Mouse (Mus musculus): Measurements from ENCODE around the gene Dhrs1. TPM values are rescaled to one million over a fixed set of nuclear protein-coding genes. Genes with fewer than 3 reads are reported as not detected.

The Dhrs1 gene
- polyA plus RNA-seq, 1 experiment, result 55.1 TPM

DNA sequence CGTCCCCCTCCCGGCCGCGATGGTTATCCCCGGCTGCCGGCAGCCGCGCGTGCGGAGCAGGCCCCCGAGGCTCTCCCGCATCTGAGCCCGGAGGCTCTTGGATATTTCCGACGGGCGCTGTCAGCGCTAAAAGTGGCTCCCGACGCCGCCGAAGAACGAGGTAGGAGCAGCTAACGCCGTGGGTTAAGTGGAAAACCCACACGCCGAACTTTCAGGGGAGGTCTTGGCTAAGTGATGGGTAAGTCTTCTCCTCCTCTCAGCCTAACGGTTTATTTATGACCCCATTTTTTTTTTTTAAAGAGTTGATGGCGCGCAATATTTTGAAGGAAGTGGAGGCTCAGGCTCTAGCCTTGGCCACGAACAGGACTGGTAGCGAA is 359 bp upstream of the Dhrs1 start:
- peak overlapping the region; percentile 76 for H3K4me3 ChIP-seq (ENCODE audit: insufficient read depth, low read length)
- no peak overlapping the region for H3K27ac ChIP-seq (ENCODE audit: insufficient read depth, low read length)
- no peak for TF ChIP-seq CTCF (IDR thresholded peaks at IDR 0.05; ENCODE audit: borderline replicate concordance, insufficient read depth, low read length)
- TF ChIP-seq POLR2A (IDR thresholded peaks at IDR 0.05; ENCODE audit: low read depth, low read length), result no peak
- no peaks in the 10 kb centered on the region; the same call in 1 of the 2 replicates for H3K4me1 ChIP-seq (ENCODE audit: control insufficient read depth, insufficient read depth, low read length)

DNA sequence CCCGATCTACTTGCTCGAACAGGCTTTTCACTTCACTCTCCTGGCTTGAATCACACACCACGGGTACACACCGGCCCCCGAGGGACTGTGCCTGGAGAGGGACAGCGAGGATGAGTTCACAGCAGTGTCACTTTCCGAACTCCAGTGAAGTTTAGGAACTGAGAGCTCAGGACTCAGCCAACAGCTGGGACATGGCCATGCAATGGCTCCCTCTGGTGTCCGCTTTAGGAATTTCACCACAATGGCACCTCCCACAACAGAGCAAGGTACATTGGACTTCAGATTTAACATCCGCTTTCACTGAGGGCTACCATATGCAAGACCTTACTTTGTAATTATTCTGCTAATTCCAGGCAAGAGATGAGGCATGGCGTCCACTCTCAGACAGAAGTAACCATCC is 1.8 kb downstream of the Dhrs1 start:
- H3K4me1 ChIP-seq (ENCODE audit: control insufficient read depth, insufficient read depth, low read length), result no peaks in the 10 kb centered on the region; the same call in 1 of the 2 replicates
- no peak overlapping the region for H3K4me3 ChIP-seq (ENCODE audit: insufficient read depth, low read length)
- H3K27ac ChIP-seq (ENCODE audit: insufficient read depth, low read length), result no peak overlapping the region
- peak; percentile 83; the same call in 1 of the 2 replicates for TF ChIP-seq CTCF (IDR thresholded peaks at IDR 0.05; ENCODE audit: borderline replicate concordance, insufficient read depth, low read length)
- no peak for TF ChIP-seq POLR2A (IDR thresholded peaks at IDR 0.05; ENCODE audit: low read depth, low read length)

DNA sequence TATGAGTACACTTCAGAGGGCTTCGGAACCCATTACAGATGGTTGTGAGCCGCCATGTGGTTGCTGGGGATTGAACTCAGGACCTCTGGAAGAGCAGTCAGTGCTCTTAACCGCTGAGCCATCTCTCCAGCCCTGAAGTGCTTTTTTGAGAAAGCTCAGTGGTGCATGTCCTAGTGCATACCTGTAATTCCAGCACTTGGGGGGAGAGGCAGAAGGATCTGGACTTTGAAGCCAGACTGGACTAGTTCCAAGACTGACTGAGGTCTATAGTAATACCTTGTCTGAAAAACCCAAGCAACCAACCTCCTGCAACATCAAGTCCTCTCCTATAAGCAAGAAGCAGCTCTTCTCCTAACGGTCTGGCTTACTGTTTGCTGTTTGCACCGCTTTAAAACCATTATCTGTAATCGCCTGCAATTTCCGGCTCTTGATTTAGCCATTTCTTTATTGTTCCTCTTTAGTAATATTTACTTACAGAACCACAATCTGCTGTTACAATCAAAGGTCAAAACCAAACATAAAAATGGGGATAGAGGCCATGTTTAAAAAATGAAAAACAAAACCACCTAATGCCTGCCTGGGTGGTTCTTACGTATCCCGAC is 8.3 kb downstream of the Dhrs1 start:
- Histone ChIP-seq H3K4me1 (ENCODE audit: control insufficient read depth, insufficient read depth, low read length) (no peaks in the 10 kb centered on the region), H3K27ac (ENCODE audit: insufficient read depth, low read length) (no peak overlapping the region), H3K4me3 (ENCODE audit: insufficient read depth, low read length) (no peak overlapping the region)
- no peak for TF ChIP-seq CTCF (IDR thresholded peaks at IDR 0.05; ENCODE audit: borderline replicate concordance, insufficient read depth, low read length)
- TF ChIP-seq POLR2A (IDR thresholded peaks at IDR 0.05; ENCODE audit: low read depth, low read length), result no peak

- TF ChIP-seq CTCF (IDR thresholded peaks at IDR 0.05; ENCODE audit: borderline replicate concordance, insufficient read depth, low read length), result no peak
- no peak for TF ChIP-seq POLR2A (IDR thresholded peaks at IDR 0.05; ENCODE audit: low read depth, low read length)
- H3K4me1 ChIP-seq (ENCODE audit: control insufficient read depth, insufficient read depth, low read length), result no peaks in the 10 kb centered on the region
- H3K4me3 ChIP-seq (ENCODE audit: insufficient read depth, low read length), result no peak overlapping the region
- H3K27ac ChIP-seq (ENCODE audit: insufficient read depth, low read length), result no peak overlapping the region
Measured at GRCm38 (mm10) chr14:55735758-55736157, 9.7 kb downstream of the Dhrs1 start.

DNA sequence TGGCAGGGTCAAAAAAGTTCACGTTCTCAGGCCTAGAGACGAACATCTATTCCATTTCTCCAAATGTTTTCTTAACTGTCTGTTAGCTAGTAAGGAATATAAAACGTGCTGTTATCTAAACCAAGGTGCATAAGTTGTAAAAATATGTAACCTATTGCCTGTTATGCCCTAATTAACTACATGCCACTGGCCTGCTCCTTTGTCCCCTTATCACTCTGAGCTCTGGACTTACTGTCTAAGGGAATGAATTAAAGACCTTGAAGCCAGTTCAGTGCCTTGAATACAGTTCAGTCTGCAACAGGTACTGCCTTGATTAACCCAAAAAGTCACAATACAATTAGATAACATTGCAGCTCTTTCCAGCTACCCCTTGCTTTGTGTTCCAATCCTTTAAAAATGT is 10.2 kb downstream of the Dhrs1 start:
- no peak for TF ChIP-seq CTCF (IDR thresholded peaks at IDR 0.05; ENCODE audit: borderline replicate concordance, insufficient read depth, low read length)
- TF ChIP-seq POLR2A (IDR thresholded peaks at IDR 0.05; ENCODE audit: low read depth, low read length), result no peak
- H3K27ac ChIP-seq (ENCODE audit: insufficient read depth, low read length), result no peak overlapping the region
- H3K4me1 ChIP-seq (ENCODE audit: control insufficient read depth, insufficient read depth, low read length), result no peaks in the 10 kb centered on the region
- H3K4me3 ChIP-seq (ENCODE audit: insufficient read depth, low read length), result no peak overlapping the region

GRCm38 (mm10) chr14:55734869-55735268 is 10.6 kb downstream of the Dhrs1 start:
- no peaks in the 10 kb centered on the region for H3K4me1 ChIP-seq (ENCODE audit: control insufficient read depth, insufficient read depth, low read length)
- no peak overlapping the region for H3K4me3 ChIP-seq (ENCODE audit: insufficient read depth, low read length)
- no peak for TF ChIP-seq CTCF (IDR thresholded peaks at IDR 0.05; ENCODE audit: borderline replicate concordance, insufficient read depth, low read length)
- TF ChIP-seq POLR2A (IDR thresholded peaks at IDR 0.05; ENCODE audit: low read depth, low read length), result no peak
- H3K27ac ChIP-seq (ENCODE audit: insufficient read depth, low read length), result no peak overlapping the region

- Histone ChIP-seq H3K27ac (ENCODE audit: insufficient read depth, low read length) (no peak overlapping the region), H3K4me1 (ENCODE audit: control insufficient read depth, insufficient read depth, low read length) (no peaks in the 10 kb centered on the region), H3K4me3 (ENCODE audit: insufficient read depth, low read length) (no peak overlapping the region)
- TF ChIP-seq POLR2A (IDR thresholded peaks at IDR 0.05; ENCODE audit: low read depth, low read length) (no peak), CTCF (IDR thresholded peaks at IDR 0.05; ENCODE audit: borderline replicate concordance, insufficient read depth, low read length) (no peak)
Measured at GRCm38 (mm10) chr14:55733889-55734288, 11.6 kb downstream of the Dhrs1 start.

GRCm38 (mm10) chr14:55730531-55731032 is 14.9 kb downstream of the Dhrs1 start:
- TF ChIP-seq CTCF (IDR thresholded peaks at IDR 0.05; ENCODE audit: borderline replicate concordance, insufficient read depth, low read length) (no peak), POLR2A (IDR thresholded peaks at IDR 0.05; ENCODE audit: low read depth, low read length) (no peak)
- Histone ChIP-seq H3K4me3 (ENCODE audit: insufficient read depth, low read length) (no peak overlapping the region), H3K27ac (ENCODE audit: insufficient read depth, low read length) (no peak overlapping the region), H3K4me1 (ENCODE audit: control insufficient read depth, insufficient read depth, low read length) (no peaks in the 10 kb centered on the region)

GRCm38 (mm10) chr14:55730116-55730515 is 15.4 kb downstream of the Dhrs1 start:
- no peak overlapping the region for H3K4me3 ChIP-seq (ENCODE audit: insufficient read depth, low read length)
- no peak for TF ChIP-seq CTCF (IDR thresholded peaks at IDR 0.05; ENCODE audit: borderline replicate concordance, insufficient read depth, low read length)
- no peak for TF ChIP-seq POLR2A (IDR thresholded peaks at IDR 0.05; ENCODE audit: low read depth, low read length)
- no peaks in the 10 kb centered on the region for H3K4me1 ChIP-seq (ENCODE audit: control insufficient read depth, insufficient read depth, low read length)
- H3K27ac ChIP-seq (ENCODE audit: insufficient read depth, low read length), result no peak overlapping the region

- Histone ChIP-seq H3K4me3 (ENCODE audit: insufficient read depth, low read length) (no peak overlapping the region), H3K4me1 (ENCODE audit: control insufficient read depth, insufficient read depth, low read length) (peaks cover 8% of the 10 kb centered on the region; the same call in 1 of the 2 replicates), H3K27ac (ENCODE audit: insufficient read depth, low read length) (no peak overlapping the region)
- TF ChIP-seq POLR2A (IDR thresholded peaks at IDR 0.05; ENCODE audit: low read depth, low read length), result no peak
- TF ChIP-seq CTCF (IDR thresholded peaks at IDR 0.05; ENCODE audit: borderline replicate concordance, insufficient read depth, low read length), result no peak
Measured at GRCm38 (mm10) chr14:55727889-55728685, 17.4 kb downstream of the Dhrs1 start.
